Mouse (Mus musculus): ENCODE measurements at regions not wholly inside any gene's neighbourhood (a gene's known extent, or its start where the extent isn't known, plus 50 kb on each side); places are given as distances from the start of the nearest gene placed in this dataset.

DNA sequence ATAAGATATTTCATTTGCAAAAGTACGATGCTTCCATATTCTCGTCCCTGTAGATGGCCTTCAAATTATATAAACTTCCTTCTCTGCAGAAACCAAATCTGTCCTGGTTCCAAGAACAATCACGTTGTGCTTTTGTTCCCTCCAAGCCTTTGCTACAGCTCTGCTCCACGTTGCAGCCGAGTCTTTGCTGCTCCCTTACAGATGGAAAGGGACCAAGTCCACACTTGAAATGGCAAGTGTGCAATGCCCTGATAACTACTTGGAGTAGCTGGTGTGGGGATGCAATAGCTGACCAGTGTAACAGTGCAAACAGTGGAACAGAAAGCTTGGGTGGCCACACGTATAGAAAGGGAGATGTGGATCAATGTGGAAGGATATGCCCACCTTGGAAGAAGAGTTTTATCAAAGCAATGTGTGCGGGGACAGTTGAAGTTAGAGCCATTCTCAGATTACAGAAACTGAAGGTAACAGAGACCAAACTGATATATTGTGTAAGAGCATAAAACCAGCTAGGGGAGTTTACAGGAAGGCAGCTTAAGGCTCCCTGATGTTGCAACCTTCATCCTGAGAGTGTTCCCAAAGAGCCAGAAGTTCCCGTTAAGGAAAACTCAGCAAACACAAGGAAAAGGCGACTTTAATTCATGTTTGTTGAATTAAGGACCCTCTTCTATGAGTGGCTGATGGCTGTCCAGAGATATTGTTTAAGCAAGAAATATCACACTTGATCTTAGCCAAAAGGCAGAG is 161.3 kb downstream of the Npr3 start:
- no peak overlapping the region for H3K27ac ChIP-seq (ENCODE audit: low read depth, low read length)
- no peaks in the 10 kb centered on the region for H3K36me3 ChIP-seq (ENCODE audit: control insufficient read depth, insufficient read depth, low read length)
- H3K9me3 ChIP-seq (ENCODE audit: control insufficient read depth, low read length) = no peaks in the 10 kb centered on the region
- H3K4me3 ChIP-seq (ENCODE audit: low read depth, low read length) = no peak overlapping the region
- H3K9ac ChIP-seq (ENCODE audit: low read length) = no peak overlapping the region
- H3K27me3 ChIP-seq (ENCODE audit: control insufficient read depth, insufficient read depth, low read length) = no peaks in the 10 kb centered on the region
- 89% methylated on average over 9 of the region's 9 CpGs for WGBS
- no peak overlapping the region for H3K4me2 ChIP-seq (ENCODE audit: low read depth, low read length, severe bottlenecking)
- DNase-seq (ENCODE audit: low spot score) = no peak
- peaks cover 4% of the 10 kb centered on the region; the same call in 1 of the 2 replicates for H3K4me1 ChIP-seq (replicated peaks; ENCODE audit: control insufficient read depth, insufficient read depth, low read length)
- ATAC-seq (replicated peaks; ENCODE audit: low FRiP score) = no peak

DNA sequence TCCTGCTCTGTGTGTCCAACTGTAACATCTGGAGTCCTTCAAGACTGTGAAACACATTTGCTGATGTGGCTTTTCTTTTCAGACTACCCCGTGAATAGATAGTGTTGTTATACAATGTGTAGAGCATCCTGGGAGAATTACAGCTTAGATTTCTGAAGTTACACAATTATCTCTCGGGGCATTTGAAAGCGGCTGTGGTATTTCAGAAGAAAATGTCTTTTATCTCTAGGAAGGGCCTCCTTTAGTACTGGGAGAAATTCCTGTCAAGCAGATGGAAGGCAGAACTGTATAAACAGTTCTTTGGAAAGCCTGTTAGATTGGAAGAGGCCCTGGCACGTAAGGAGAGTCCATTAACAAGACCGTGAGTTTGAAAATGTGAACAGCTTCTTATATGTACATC is 162.2 kb downstream of the Npr3 start:
- whole genome bisulfite sequencing = 63% methylated on average over 5 of the region's 5 CpGs
- Histone ChIP-seq H3K36me3 (ENCODE audit: control insufficient read depth, insufficient read depth, low read length) (no peaks in the 10 kb centered on the region), H3K9ac (ENCODE audit: low read length) (no peak overlapping the region), H3K4me1 (replicated peaks; ENCODE audit: control insufficient read depth, insufficient read depth, low read length) (peaks cover 4% of the 10 kb centered on the region; the same call in 1 of the 2 replicates), H3K27me3 (ENCODE audit: control insufficient read depth, insufficient read depth, low read length) (no peaks in the 10 kb centered on the region), H3K4me2 (ENCODE audit: low read depth, low read length, severe bottlenecking) (no peak overlapping the region), H3K4me3 (ENCODE audit: low read depth, low read length) (no peak overlapping the region), H3K27ac (ENCODE audit: low read depth, low read length) (no peak overlapping the region), H3K9me3 (ENCODE audit: control insufficient read depth, low read length) (no peaks in the 10 kb centered on the region)
- no peak for ATAC-seq (replicated peaks; ENCODE audit: low FRiP score)
- no peak for DNase-seq (ENCODE audit: low spot score)

DNA sequence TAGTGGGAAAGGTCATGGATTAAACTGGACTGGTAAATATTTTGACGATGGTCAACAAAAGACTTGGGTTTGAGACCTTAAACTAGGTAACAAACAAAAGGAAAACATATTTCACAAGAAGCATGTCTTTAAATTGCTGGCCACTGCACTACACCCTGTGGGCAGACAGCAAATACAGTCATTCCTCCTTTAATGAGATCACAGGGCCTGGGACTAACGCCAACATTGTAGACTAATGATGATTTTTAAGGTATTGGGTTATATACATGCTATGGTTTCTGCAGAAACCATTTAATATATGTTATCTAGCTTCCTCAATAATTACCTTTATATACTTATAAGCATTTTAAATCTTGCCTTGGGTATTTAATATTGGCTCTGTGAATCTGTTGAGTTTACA is 162.8 kb downstream of the Npr3 start:
- ATAC-seq (replicated peaks; ENCODE audit: low FRiP score) = no peak
- 82% methylated on average over 2 of the region's 2 CpGs for WGBS

DNA sequence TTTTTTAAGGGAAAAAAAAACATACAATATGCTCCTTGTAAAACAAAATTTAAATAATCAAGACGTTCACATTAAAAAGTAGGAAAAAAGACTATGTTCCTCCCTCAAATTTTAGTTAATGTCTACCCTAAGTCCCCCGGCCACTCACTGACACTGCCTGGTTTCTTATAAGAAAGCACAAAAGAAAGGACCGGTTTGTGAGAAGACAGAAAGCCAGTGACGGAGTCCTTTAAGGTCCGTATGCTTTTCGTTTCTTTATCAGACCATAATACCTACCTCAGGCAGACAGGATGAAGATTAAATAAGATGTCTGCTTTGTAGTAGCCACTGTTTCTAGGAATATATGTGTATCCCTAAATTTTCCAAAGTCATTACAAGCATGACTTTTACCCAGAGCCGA is 164.3 kb downstream of the Npr3 start:
- Histone ChIP-seq H3K4me1 (replicated peaks; ENCODE audit: control insufficient read depth, insufficient read depth, low read length) (peaks cover 4% of the 10 kb centered on the region; the same call in 1 of the 2 replicates), H3K4me3 (ENCODE audit: low read depth, low read length) (no peak overlapping the region), H3K9me3 (ENCODE audit: control insufficient read depth, low read length) (no peaks in the 10 kb centered on the region), H3K36me3 (ENCODE audit: control insufficient read depth, insufficient read depth, low read length) (no peaks in the 10 kb centered on the region), H3K27me3 (ENCODE audit: control insufficient read depth, insufficient read depth, low read length) (no peaks in the 10 kb centered on the region), H3K27ac (ENCODE audit: low read depth, low read length) (no peak overlapping the region), H3K4me2 (ENCODE audit: low read depth, low read length, severe bottlenecking) (no peak overlapping the region), H3K9ac (ENCODE audit: low read length) (no peak overlapping the region)
- ATAC-seq (replicated peaks; ENCODE audit: low FRiP score) (no peak), DNase-seq (ENCODE audit: low spot score) (no peak)
- WGBS = 58% methylated on average over 7 of the region's 7 CpGs

More for the DNA sequence above, 162.8 kb downstream of the Npr3 start:
- Histone ChIP-seq H3K36me3 (ENCODE audit: control insufficient read depth, insufficient read depth, low read length) (no peaks in the 10 kb centered on the region), H3K4me1 (replicated peaks; ENCODE audit: control insufficient read depth, insufficient read depth, low read length) (peaks cover 4% of the 10 kb centered on the region; the same call in 1 of the 2 replicates), H3K9me3 (ENCODE audit: control insufficient read depth, low read length) (no peaks in the 10 kb centered on the region), H3K27ac (ENCODE audit: low read depth, low read length) (no peak overlapping the region), H3K9ac (ENCODE audit: low read length) (no peak overlapping the region), H3K4me2 (ENCODE audit: low read depth, low read length, severe bottlenecking) (no peak overlapping the region), H3K4me3 (ENCODE audit: low read depth, low read length) (no peak overlapping the region), H3K27me3 (ENCODE audit: control insufficient read depth, insufficient read depth, low read length) (no peaks in the 10 kb centered on the region)
- no peak for DNase-seq (ENCODE audit: low spot score)

DNA sequence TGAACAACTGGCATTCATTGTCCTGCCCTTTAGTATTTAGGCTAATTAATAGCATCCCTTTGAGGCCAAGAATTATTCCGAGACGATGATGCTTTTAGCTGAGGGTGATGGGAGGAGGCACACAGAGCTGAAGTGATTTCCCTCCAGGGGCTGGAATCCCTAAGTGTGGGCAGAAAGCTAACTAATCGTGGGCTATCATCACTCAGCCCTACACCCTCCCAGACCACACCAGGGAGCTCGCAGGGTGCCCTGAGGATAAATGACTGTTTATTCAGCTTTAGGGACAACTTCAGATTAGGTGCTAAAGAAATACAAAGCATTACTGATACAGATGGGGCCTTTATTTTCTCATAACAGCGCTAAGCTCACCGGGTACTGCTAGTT is 164.7 kb downstream of the Npr3 start:
- H3K27me3 ChIP-seq (ENCODE audit: control insufficient read depth, insufficient read depth, low read length) = no peaks in the 10 kb centered on the region
- DNase-seq (ENCODE audit: low spot score) = no peak
- no peak; the same call in 1 of the 2 replicates for ATAC-seq (replicated peaks; ENCODE audit: low FRiP score)
- peak overlapping the region; percentile 1; the same call in 1 of the 2 replicates for H3K4me3 ChIP-seq (ENCODE audit: low read depth, low read length)
- H3K9me3 ChIP-seq (ENCODE audit: control insufficient read depth, low read length) = no peaks in the 10 kb centered on the region
- H3K36me3 ChIP-seq (ENCODE audit: control insufficient read depth, insufficient read depth, low read length) = no peaks in the 10 kb centered on the region
- H3K4me2 ChIP-seq (ENCODE audit: low read depth, low read length, severe bottlenecking) = peak overlapping the region; percentile 36
- 11% methylated on average over 6 of the region's 6 CpGs for WGBS
- peaks cover 4% of the 10 kb centered on the region; the same call in 1 of the 2 replicates for H3K4me1 ChIP-seq (replicated peaks; ENCODE audit: control insufficient read depth, insufficient read depth, low read length)
- H3K27ac ChIP-seq (ENCODE audit: low read depth, low read length) = no peak overlapping the region
- H3K9ac ChIP-seq (ENCODE audit: low read length) = no peak overlapping the region

DNA sequence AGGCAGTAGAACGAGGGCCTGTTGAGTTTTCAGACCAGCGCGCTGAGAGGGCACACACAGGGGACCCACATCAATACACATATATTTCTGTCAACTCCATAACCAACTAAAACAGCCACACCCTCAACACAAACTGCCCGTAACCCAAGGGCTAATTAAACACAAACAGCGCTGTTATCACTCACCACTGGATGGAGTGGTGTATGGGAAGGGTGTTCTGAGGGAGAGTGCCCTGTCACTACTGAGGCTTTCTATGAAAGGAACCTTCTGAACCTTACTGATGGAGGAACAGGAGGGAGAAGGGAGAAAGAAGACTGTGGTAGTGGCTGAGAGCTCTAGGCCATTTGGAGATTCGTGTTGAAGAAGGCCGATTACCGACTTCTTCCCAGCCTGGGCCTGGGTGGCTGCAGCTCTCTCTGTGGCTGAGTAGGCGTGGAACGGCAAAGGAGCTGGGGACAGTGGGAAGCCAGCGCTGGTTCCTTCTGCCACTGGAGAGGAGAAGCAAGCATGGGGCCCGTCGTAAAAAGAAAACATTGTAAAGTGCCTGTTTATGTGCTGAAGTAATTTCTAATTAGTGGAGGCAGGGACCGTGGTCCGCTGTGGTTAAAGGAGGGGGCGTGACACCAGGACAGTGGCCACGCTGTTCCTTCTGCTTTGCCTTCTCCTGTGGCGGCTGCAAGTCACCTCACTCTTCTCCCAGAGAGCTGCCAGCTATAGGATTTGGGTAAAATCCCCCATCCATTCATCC is 165.3 kb downstream of the Npr3 start:
- Histone ChIP-seq H3K36me3 (ENCODE audit: control insufficient read depth, insufficient read depth, low read length) (no peaks in the 10 kb centered on the region), H3K4me1 (replicated peaks; ENCODE audit: control insufficient read depth, insufficient read depth, low read length) (peaks cover 4% of the 10 kb centered on the region; the same call in 1 of the 2 replicates), H3K4me3 (ENCODE audit: low read depth, low read length) (peak overlapping the region; percentile 1; the same call in 1 of the 2 replicates), H3K9ac (ENCODE audit: low read length) (peak overlapping the region; percentile 10; the same call in 1 of the 2 replicates), H3K27ac (ENCODE audit: low read depth, low read length) (no peak overlapping the region), H3K9me3 (ENCODE audit: control insufficient read depth, low read length) (no peaks in the 10 kb centered on the region), H3K27me3 (ENCODE audit: control insufficient read depth, insufficient read depth, low read length) (no peaks in the 10 kb centered on the region), H3K4me2 (ENCODE audit: low read depth, low read length, severe bottlenecking) (peak overlapping the region; percentile 36)
- WGBS = 26% methylated on average over 18 of the region's 18 CpGs
- DNase-seq (ENCODE audit: low spot score) (peak; percentile 50), ATAC-seq (replicated peaks; ENCODE audit: low FRiP score) (peak; percentile 75)

DNA sequence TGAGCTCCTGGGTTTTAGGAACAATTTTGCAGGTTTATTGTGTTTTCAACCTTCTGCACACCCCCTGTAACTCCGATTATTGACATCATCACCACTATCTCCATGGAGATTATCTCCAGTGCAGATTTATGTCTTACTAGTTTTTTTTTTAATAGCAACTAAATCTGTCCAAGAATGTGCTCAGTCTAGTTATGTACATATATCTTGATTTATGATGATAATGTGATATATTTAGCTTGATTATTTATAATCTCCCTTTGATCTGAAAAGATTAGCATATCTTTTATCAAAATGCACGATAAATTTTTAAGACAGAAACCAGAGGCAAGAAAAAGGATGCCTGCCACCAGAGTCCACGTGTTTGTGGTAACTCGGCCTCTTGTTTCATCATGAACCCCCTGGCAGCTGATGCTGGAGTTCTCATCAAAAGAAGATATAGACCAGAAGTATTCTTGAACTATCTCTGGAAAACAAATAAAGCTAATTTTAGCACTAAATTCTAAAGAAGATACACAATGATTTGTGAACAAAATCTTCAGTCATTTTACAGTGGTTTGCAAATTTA is 169.6 kb downstream of the Npr3 start:
- no peaks in the 10 kb centered on the region for H3K9me3 ChIP-seq (ENCODE audit: control insufficient read depth, low read length)
- 84% methylated on average over 4 of the region's 4 CpGs for WGBS

DNA sequence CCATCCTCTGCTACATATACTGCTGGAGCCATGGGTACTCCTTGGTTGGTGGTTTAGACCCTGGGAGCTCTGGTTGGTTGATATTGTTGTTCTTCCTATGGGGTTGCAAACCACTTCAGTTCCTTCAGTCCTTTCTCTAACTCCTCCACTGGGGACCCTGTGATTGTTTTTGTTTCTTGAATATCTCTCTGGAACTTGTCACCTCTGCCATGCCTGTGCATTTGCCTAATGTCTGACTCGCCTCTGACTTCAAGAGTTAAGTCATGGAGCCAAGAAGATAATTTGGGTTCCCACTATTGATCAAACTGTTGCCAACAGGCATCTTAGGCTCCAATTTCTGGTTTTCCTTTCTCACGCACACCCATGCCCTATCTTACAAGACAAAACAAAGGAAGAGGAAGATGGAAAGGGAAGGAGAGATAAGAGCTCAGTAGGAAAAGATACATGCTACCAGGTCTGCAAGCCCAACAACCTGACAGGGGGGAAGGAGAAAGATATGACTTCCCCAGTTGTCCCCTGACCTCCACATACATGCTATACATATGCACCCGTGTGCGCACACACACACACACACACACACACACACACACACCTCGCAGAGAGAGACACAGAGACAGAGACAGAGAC is 172.3 kb downstream of the Npr3 start:
- ATAC-seq (replicated peaks; ENCODE audit: low FRiP score) (no peak), DNase-seq (ENCODE audit: low spot score) (no peak)
- Histone ChIP-seq H3K4me2 (ENCODE audit: low read depth, low read length, severe bottlenecking) (no peak overlapping the region), H3K4me3 (ENCODE audit: low read depth, low read length) (no peak overlapping the region), H3K27ac (ENCODE audit: low read depth, low read length) (no peak overlapping the region), H3K27me3 (ENCODE audit: control insufficient read depth, insufficient read depth, low read length) (no peaks in the 10 kb centered on the region), H3K4me1 (replicated peaks; ENCODE audit: control insufficient read depth, insufficient read depth, low read length) (no peaks in the 10 kb centered on the region), H3K36me3 (ENCODE audit: control insufficient read depth, insufficient read depth, low read length) (no peaks in the 10 kb centered on the region), H3K9me3 (ENCODE audit: control insufficient read depth, low read length) (no peaks in the 10 kb centered on the region), H3K9ac (ENCODE audit: low read length) (no peak overlapping the region)
- WGBS = 81% methylated on average over 5 of the region's 5 CpGs

More for the DNA sequence above, 169.6 kb downstream of the Npr3 start:
- ATAC-seq (replicated peaks; ENCODE audit: low FRiP score) = no peak
- no peaks in the 10 kb centered on the region for H3K27me3 ChIP-seq (ENCODE audit: control insufficient read depth, insufficient read depth, low read length)
- H3K4me1 ChIP-seq (replicated peaks; ENCODE audit: control insufficient read depth, insufficient read depth, low read length) = peaks cover 3% of the 10 kb centered on the region; the same call in 1 of the 2 replicates
- H3K27ac ChIP-seq (ENCODE audit: low read depth, low read length) = no peak overlapping the region
- H3K36me3 ChIP-seq (ENCODE audit: control insufficient read depth, insufficient read depth, low read length) = no peaks in the 10 kb centered on the region
- H3K4me2 ChIP-seq (ENCODE audit: low read depth, low read length, severe bottlenecking) = no peak overlapping the region
- no peak overlapping the region for H3K9ac ChIP-seq (ENCODE audit: low read length)
- DNase-seq (ENCODE audit: low spot score) = no peak
- no peak overlapping the region for H3K4me3 ChIP-seq (ENCODE audit: low read depth, low read length)
